Mouse (Mus musculus) thymus, postnatal 14 days (tissue): ENCODE data around the gene P4htm.
A peak's percentile ranks its signal among the peaks of the same experiment; 100 is the strongest.
"Not testable (repeated sequence)": the region's sequence is repeated elsewhere in the genome, so short reads cannot be mapped to it uniquely, and the experiment has no call there.

ENCODE experiments used
- DNase-seq: peaks from one replicate; pipeline ENCODE4 v3.0.0; 2021

The P4htm gene

GRCm38 (mm10) chr9:108596998-108597764 is at the start of gene P4htm:
Gene P4htm (minus strand): TSS chr9:108597667.
- DNase-seq, result peak; percentile 64

GRCm38 (mm10) chr9:108639825-108640224 is 42.4 kb upstream of the P4htm start:
- no peak for DNase-seq

GRCm38 (mm10) chr9:108635415-108635814 is 37.9 kb upstream of the P4htm start:
- no peak for DNase-seq

- DNase-seq, result no peak
Observed at GRCm38 (mm10) chr9:108633846-108634245, 36.4 kb upstream of the P4htm start.

- no peak for DNase-seq
Observed at GRCm38 (mm10) chr9:108632375-108632774, 34.9 kb upstream of the P4htm start.

GRCm38 (mm10) chr9:108631631-108632256 is 34.3 kb upstream of the P4htm start:
- DNase-seq, result no peak

GRCm38 (mm10) chr9:108630683-108631082 is 33.2 kb upstream of the P4htm start:
- no peak for DNase-seq

- DNase-seq, result no peak
Observed at GRCm38 (mm10) chr9:108628141-108628540, 30.7 kb upstream of the P4htm start.

GRCm38 (mm10) chr9:108626498-108626897 is 29.0 kb upstream of the P4htm start:
- DNase-seq, result no peak

GRCm38 (mm10) chr9:108617301-108617700 is 19.8 kb upstream of the P4htm start:
- no peak for DNase-seq

GRCm38 (mm10) chr9:108611488-108611887 is 14.0 kb upstream of the P4htm start:
- no peak for DNase-seq

GRCm38 (mm10) chr9:108608889-108609288 is 11.4 kb upstream of the P4htm start:
- DNase-seq, result no peak

- not testable (repeated sequence) for DNase-seq
Observed at GRCm38 (mm10) chr9:108607929-108608328, 10.5 kb upstream of the P4htm start.

GRCm38 (mm10) chr9:108601986-108602385 is 4.5 kb upstream of the P4htm start:
- no peak for DNase-seq

GRCm38 (mm10) chr9:108600011-108600410 is 2.5 kb upstream of the P4htm start:
- no peak for DNase-seq

GRCm38 (mm10) chr9:108599021-108599566 is 1.6 kb upstream of the P4htm start:
- no peak for DNase-seq

- no peak for DNase-seq
Observed at GRCm38 (mm10) chr9:108594354-108594753, 3.1 kb downstream of the P4htm start.

- no peak for DNase-seq
Observed at GRCm38 (mm10) chr9:108591462-108591861, 6.0 kb downstream of the P4htm start.

GRCm38 (mm10) chr9:108589229-108589628 is 8.2 kb downstream of the P4htm start:
- DNase-seq, result peak; percentile 61

- no peak for DNase-seq
Observed at GRCm38 (mm10) chr9:108587571-108588180, 9.8 kb downstream of the P4htm start.

GRCm38 (mm10) chr9:108579344-108579690 is 18.1 kb downstream of the P4htm start:
- DNase-seq, result peak; percentile 11

- DNase-seq, result peak; percentile 94
Observed at GRCm38 (mm10) chr9:108578545-108579343, 18.7 kb downstream of the P4htm start, which contains the start of gene Wdr6. Gene Wdr6 (minus strand): TSS chr9:108578739.
